Mouse (Mus musculus) kidney, adult 2 months (tissue): ENCODE measurements around the gene Sptbn2.

Experiments used
- CTCF ChIP-seq: fragments of 200-500 bp; conservative IDR thresholded peaks from 2 replicates; pipeline ENCODE4 v1.5.1; 2011; ENCODE audit warnings: low read depth, mild to moderate bottlenecking, control low read depth, low read length, moderate library complexity, mixed read lengths; ENCODE audit not compliant: insufficient read depth, insufficient read length
- POLR2A ChIP-seq: fragments of 200-500 bp; IDR thresholded peaks from one replicate; pipeline ENCODE4 v1.6.1; 2011; ENCODE audit warnings: low read depth, low read length, control low read depth

DNA sequence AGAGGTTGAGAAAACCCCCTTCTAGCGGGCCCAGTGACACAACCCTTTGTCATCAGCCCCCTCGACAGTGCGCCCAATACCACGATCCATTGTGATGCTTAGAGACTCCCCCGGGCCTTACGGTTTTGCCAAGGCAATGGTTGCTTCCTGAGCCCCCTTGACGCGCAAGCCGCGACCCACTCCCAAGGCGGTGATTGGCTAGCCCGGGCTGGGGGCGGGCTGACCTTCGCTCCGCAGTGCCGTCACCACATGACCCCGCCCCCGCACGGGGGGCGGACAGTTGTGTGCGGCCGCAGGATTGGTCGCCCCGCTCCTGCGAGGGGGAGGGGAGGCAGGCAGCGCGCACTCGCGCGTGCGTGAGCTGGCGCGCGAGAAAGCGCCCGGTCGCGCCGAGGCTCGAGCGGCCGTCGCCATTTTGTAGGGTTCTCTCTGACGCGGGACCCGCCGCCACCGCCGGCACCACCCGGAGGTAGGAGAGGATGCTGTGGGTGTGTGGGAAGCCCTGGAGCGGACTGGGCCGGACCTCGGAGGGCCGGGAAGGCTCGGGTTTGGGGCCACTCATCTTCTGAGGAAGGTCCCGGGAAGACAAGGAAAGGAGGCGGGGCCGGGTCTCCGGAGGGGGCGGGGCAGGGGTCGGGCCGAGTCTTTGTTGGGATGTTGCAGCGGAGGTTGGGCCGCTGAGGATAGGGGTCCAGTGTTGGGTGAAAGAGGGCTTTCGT, 45.4 kb downstream of the Sptbn2 start, which contains the start of gene Rbm4b:
- peak; percentile 5 for TF ChIP-seq POLR2A
- TF ChIP-seq CTCF = no peak
